Mouse (Mus musculus) MEL (cell line): ENCODE results near the gene Btbd10. TPM values are rescaled to one million over a fixed set of nuclear protein-coding genes. Genes with fewer than 3 reads are reported as not detected.

Source experiments
- DNase-seq: peaks from one replicate; pipeline ENCODE4 v3.0.0; 2011; ENCODE audit warnings: low read depth, low spot score
- H3K27ac ChIP-seq: 2 replicates; pipeline ENCODE4 v1.5.1; 2012; ENCODE audit warnings: low read depth, mild to moderate bottlenecking, control low read depth, low read length, moderate library complexity; ENCODE audit not compliant: control insufficient read depth
- H3K27me3 ChIP-seq, 2 experiments: fragments of 150-350 bp in 1 of 2; sonication (generic) in 1 of 2; 2 replicates each; pipeline ENCODE4 v1.6.1; 2012; ENCODE audit warnings: low read length in 2 of 2, mild to moderate bottlenecking in 2 of 2, improper control_type of control experiment in 1 of 2, moderate library complexity in 1 of 2; ENCODE audit not compliant: insufficient read depth in 2 of 2, control insufficient read depth in 1 of 2
- H3K36me3 ChIP-seq, 2 experiments: 2 replicates each; pipeline ENCODE4 v1.6.1; 2012 to 2014; ENCODE audit warnings: low read length in 2 of 2, improper control_type of control experiment in 1 of 2, inconsistent platforms in 1 of 2, mild to moderate bottlenecking in 1 of 2; ENCODE audit not compliant: insufficient read depth in 2 of 2, control insufficient read depth in 1 of 2
- H3K4me1 ChIP-seq, 2 experiments: fragments of 150-350 bp in 1 of 2; sonication (generic) in 1 of 2; 2 replicates each; pipeline ENCODE4 v1.6.1; 2012; ENCODE audit warnings: low read length in 2 of 2, improper control_type of control experiment in 1 of 2, mild to moderate bottlenecking in 1 of 2; ENCODE audit not compliant: insufficient read depth in 2 of 2, control insufficient read depth in 1 of 2
- H3K4me3 ChIP-seq, 2 experiments: fragments of 150-350 bp in 1 of 2; sonication (generic) in 1 of 2; 2 replicates each; pipeline ENCODE4 v1.5.1; 2012; ENCODE audit warnings: low read depth in 2 of 2, low read length in 2 of 2, mild to moderate bottlenecking in 2 of 2, moderate library complexity in 2 of 2, control low read depth in 1 of 2, improper control_type of control experiment in 1 of 2; ENCODE audit not compliant: control insufficient read depth in 1 of 2, insufficient read depth in 1 of 2
- H3K79me2 ChIP-seq: 2 replicates; pipeline ENCODE4 v1.6.1; 2012; ENCODE audit warnings: mild to moderate bottlenecking, low read length, moderate library complexity; ENCODE audit not compliant: control insufficient read depth, poor library complexity, insufficient read depth
- H3K9ac ChIP-seq: 2 replicates; pipeline ENCODE4 v1.6.1; 2012; ENCODE audit warnings: low read depth, mild to moderate bottlenecking, control low read depth, low read length, moderate library complexity; ENCODE audit not compliant: control insufficient read depth, poor library complexity, severe bottlenecking
- H3K9me3 ChIP-seq: fragments of 150-350 bp; sonication (generic); replicated peaks from 2 replicates; pipeline ENCODE4 v1.6.1; 2012; ENCODE audit warnings: mild to moderate bottlenecking, low read length, improper control_type of control experiment, moderate library complexity; ENCODE audit not compliant: insufficient read depth
- E2F4 ChIP-seq: IDR thresholded peaks from 2 replicates; pipeline ENCODE4 v1.6.1; 2011; ENCODE audit warnings: low read depth, low read length, improper control_type of control experiment, borderline replicate concordance
- EP300 ChIP-seq, 2 experiments: IDR thresholded peaks; 2 replicates each; pipeline ENCODE4 v1.6.1; 2011; ENCODE audit warnings: improper control_type of control experiment in 2 of 2, low read length in 2 of 2, low read depth in 1 of 2, mild to moderate bottlenecking in 1 of 2
- ETS1 ChIP-seq: IDR thresholded peaks from 2 replicates; pipeline ENCODE4 v1.6.1; 2012; ENCODE audit warnings: low read depth, mild to moderate bottlenecking, inconsistent platforms, low read length, improper control_type of control experiment, moderate library complexity
- GATA1 ChIP-seq: IDR thresholded peaks from 2 replicates; pipeline ENCODE4 v1.6.1; 2011; ENCODE audit warnings: low read depth, low read length, improper control_type of control experiment
- HCFC1 ChIP-seq: IDR thresholded peaks from 2 replicates; pipeline ENCODE4 v1.6.1; 2012; ENCODE audit warnings: low read depth, mild to moderate bottlenecking, inconsistent platforms, low read length, improper control_type of control experiment, moderate library complexity
- MAFK ChIP-seq: IDR thresholded peaks from 2 replicates; pipeline ENCODE4 v1.6.1; 2011; ENCODE audit warnings: low read depth, mild to moderate bottlenecking, low read length, improper control_type of control experiment, borderline replicate concordance
- MEF2A ChIP-seq: IDR thresholded peaks from 2 replicates; pipeline ENCODE4 v1.6.1; 2014; ENCODE audit warnings: low read depth, mild to moderate bottlenecking, inconsistent platforms, low read length, improper control_type of control experiment; ENCODE audit not compliant: poor library complexity, insufficient replicate concordance, severe bottlenecking; ENCODE audit errors: extremely low read depth
- MYB ChIP-seq: IDR thresholded peaks from 2 replicates; pipeline ENCODE4 v1.6.1; 2011; ENCODE audit warnings: mild to moderate bottlenecking, low read depth, low read length, improper control_type of control experiment
- NELFE ChIP-seq: IDR thresholded peaks from 2 replicates; pipeline ENCODE4 v1.6.1; 2011; ENCODE audit warnings: low read depth, low read length, improper control_type of control experiment
- NRF1 ChIP-seq: IDR thresholded peaks from 2 replicates; pipeline ENCODE4 v1.6.1; 2014; ENCODE audit warnings: low read depth, mild to moderate bottlenecking, inconsistent platforms, low read length, improper control_type of control experiment, moderate library complexity; ENCODE audit not compliant: poor library complexity, insufficient read depth, severe bottlenecking
- POLR2A ChIP-seq, 2 experiments: IDR thresholded peaks; 2 replicates each; pipeline ENCODE4 v1.6.1; 2011 to 2012; ENCODE audit warnings: low read length in 2 of 2, mild to moderate bottlenecking in 2 of 2, control low read depth in 1 of 2, improper control_type of control experiment in 1 of 2, low read depth in 1 of 2, moderate library complexity in 1 of 2; ENCODE audit not compliant: control insufficient read depth in 1 of 2, insufficient read depth in 1 of 2, poor library complexity in 1 of 2
- RCOR1 ChIP-seq: IDR thresholded peaks from 2 replicates; pipeline ENCODE4 v1.6.1; 2012; ENCODE audit warnings: low read depth, mild to moderate bottlenecking, inconsistent platforms, low read length, improper control_type of control experiment
- SIN3A ChIP-seq: IDR thresholded peaks from 2 replicates; pipeline ENCODE4 v1.6.1; 2012; ENCODE audit warnings: low read length, improper control_type of control experiment, inconsistent platforms
- TAL1 ChIP-seq: IDR thresholded peaks from 2 replicates; pipeline ENCODE4 v1.6.1; 2012; ENCODE audit warnings: mild to moderate bottlenecking, inconsistent platforms, low read length, moderate library complexity, mixed read lengths
- TBP ChIP-seq: IDR thresholded peaks from 2 replicates; pipeline ENCODE4 v1.8.0; 2011; ENCODE audit warnings: low read depth, low read length, improper control_type of control experiment
- TCF12 ChIP-seq: IDR thresholded peaks from 2 replicates; pipeline ENCODE4 v1.6.1; 2014; ENCODE audit warnings: low read depth, mild to moderate bottlenecking, inconsistent platforms, low read length, improper control_type of control experiment, moderate library complexity
- ZC3H11A ChIP-seq: IDR thresholded peaks from 2 replicates; pipeline ENCODE4 v1.6.1; 2012; ENCODE audit warnings: low read depth, mild to moderate bottlenecking, inconsistent platforms, low read length, improper control_type of control experiment
- ZKSCAN1 ChIP-seq: IDR thresholded peaks from 2 replicates; pipeline ENCODE4 v1.6.1; 2012; ENCODE audit warnings: low read depth, mild to moderate bottlenecking, inconsistent platforms, low read length, improper control_type of control experiment, moderate library complexity
- ZMIZ1 ChIP-seq: IDR thresholded peaks from 2 replicates; pipeline ENCODE4 v1.6.1; 2012; ENCODE audit warnings: low read depth, mild to moderate bottlenecking, inconsistent platforms, low read length, improper control_type of control experiment, moderate library complexity
- polyA plus RNA-seq, 2 experiments: library from polyadenylated mRNA; stranded (reverse) in 1 of 2; unstranded in 1 of 2; fragments of >175 nt in 1 of 2; fragments of >200 nt in 1 of 2; gene quantifications; 2 replicates each; pipeline versions ENCODE4 v1.2.1 to v1.2.4; 2012; ENCODE audit warnings: low replicate concordance in 2 of 2, low read depth in 1 of 2; ENCODE audit not compliant: insufficient read length in 2 of 2, insufficient read depth in 1 of 2, missing spikeins in 1 of 2
- total RNA-seq: library from RNA; depleted of rRNA; stranded (reverse); fragments of 300-350 nt; gene quantifications from 2 replicates; pipeline ENCODE4 v1.2.3, GENCODE M21; 2012

The Btbd10 gene
- total and polyA plus RNA-seq, 3 experiments: 9.8 to 15.7 TPM; not detected in 1

- Histone ChIP-seq H3K36me3 (peaks cover 0 to 20% of the 10 kb centered on the region in 2 experiments; a peak in 2 of 4 replicates), H3K79me2 (no peaks in the 10 kb centered on the region)
- peak; percentile 50; the same call in 1 of the 2 replicates for TF ChIP-seq TCF12
- TF ChIP-seq NRF1: no peak
- 0 out of 4 replicates have a peak, but pooled peaks of 1 of the 2 experiments have one; percentile 19 for TF ChIP-seq EP300 (IDR thresholded peaks at IDR 0.05; ENCODE audit: low read depth in 1 of 2, low read length in 2 of 2)
- TF ChIP-seq, all 39 proteins: peak for 2
- Histone ChIP-seq H3K4me1 (peaks cover 7 to 30% of the 10 kb centered on the region in 2 experiments; a peak in 3 of 4 replicates), H3K9ac (no peak overlapping the region), H3K9me3 (no peaks in the 10 kb centered on the region), H3K27me3 (no peaks in the 10 kb centered on the region), H3K27ac (no peak overlapping the region), H3K4me3 (no peak overlapping the region)
- DNase-seq: no peak
These were observed 73.9 kb downstream of the Btbd10 start for GRCm38 (mm10) chr7:113295077-113295890.

- Histone ChIP-seq H3K27ac (no peak overlapping the region), H3K4me1 (peaks cover 7 to 32% of the 10 kb centered on the region in 2 experiments; a peak in 3 of 4 replicates)
- TF ChIP-seq ZC3H11A (no peak), TBP (no peak), MAFK (no peak), POLR2A (IDR thresholded peaks at IDR 0.05; ENCODE audit: control insufficient read depth in 1 of 2, insufficient read depth in 1 of 2, low read depth in 1 of 2, low read length in 2 of 2, poor library complexity in 1 of 2) (no peak), MEF2A (no peak), E2F4 (no peak), ETS1 (no peak)
- TF ChIP-seq, all 39 proteins: peak for 0
- H3K9me3 ChIP-seq: no peaks in the 10 kb centered on the region
- H3K9ac ChIP-seq: no peak overlapping the region
- H3K4me3 ChIP-seq: no peak overlapping the region
- no peak for DNase-seq
- H3K27me3 ChIP-seq: no peaks in the 10 kb centered on the region
- no peaks in the 10 kb centered on the region for H3K79me2 ChIP-seq
- H3K36me3 ChIP-seq: peaks cover 0 to 20% of the 10 kb centered on the region in 2 experiments; a peak in 2 of 4 replicates
These were observed 74.6 kb downstream of the Btbd10 start for GRCm38 (mm10) chr7:113294598-113294997.

GRCm38 (mm10) chr7:113292193-113292592, 77.0 kb downstream of the Btbd10 start:
- H3K27ac ChIP-seq: no peak overlapping the region

More at GRCm38 (mm10) chr7:113292193-113292592, 77.0 kb downstream of the Btbd10 start:
- Histone ChIP-seq H3K36me3 (peaks cover 0 to 22% of the 10 kb centered on the region in 2 experiments; a peak in 2 of 4 replicates), H3K27me3 (no peaks in the 10 kb centered on the region), H3K9me3 (no peaks in the 10 kb centered on the region), H3K9ac (no peak overlapping the region), H3K4me1 (peaks cover 7 to 33% of the 10 kb centered on the region in 2 experiments), H3K4me3 (no peak overlapping the region), H3K79me2 (no peaks in the 10 kb centered on the region)
- no peak for TF ChIP-seq E2F4
- TF ChIP-seq ZC3H11A: no peak
- no peak for TF ChIP-seq POLR2A (IDR thresholded peaks at IDR 0.05; ENCODE audit: control insufficient read depth in 1 of 2, insufficient read depth in 1 of 2, low read depth in 1 of 2, low read length in 2 of 2, poor library complexity in 1 of 2)
- TF ChIP-seq NELFE: no peak
- peak; percentile 66 for TF ChIP-seq RCOR1
- TF ChIP-seq SIN3A: peak; percentile 53; the same call in 1 of the 2 replicates
- TF ChIP-seq TAL1: peak; percentile 83
- TF ChIP-seq TCF12: peak; percentile 95
- no peak for TF ChIP-seq TBP
- TF ChIP-seq HCFC1: no peak
- no peak for TF ChIP-seq ZKSCAN1
- peak; percentile 86 to 89 for TF ChIP-seq EP300 (IDR thresholded peaks at IDR 0.05; ENCODE audit: low read depth in 1 of 2, low read length in 2 of 2)
- peak; percentile 87 for TF ChIP-seq GATA1
- peak; percentile 85 for TF ChIP-seq ETS1
- no peak for TF ChIP-seq NRF1
- no peak for TF ChIP-seq ZMIZ1
- TF ChIP-seq MYB: 0 out of 2 replicates have a peak, but pooled peaks have one; percentile 20
- peak; percentile 73 for DNase-seq
